Mouse (Mus musculus) mouse trophoblast stem cell (cell line): Measurements from ENCODE around the gene Piezo1.

Experiments used
- in situ Hi-C, 2 experiments: fragments of 300-500 bp; cut with MseI, MboI; formaldehyde crosslinking; loops; 2 replicates in 1 of 2; 3 replicates in 1 of 2; pipeline ENCODE4 v1.15.1; 2025

The Piezo1 gene

GRCm38 (mm10) chr8:122571153-122571552, 20.0 kb upstream of the Piezo1 start:
- in situ Hi-C loops = no loop called here

DNA sequence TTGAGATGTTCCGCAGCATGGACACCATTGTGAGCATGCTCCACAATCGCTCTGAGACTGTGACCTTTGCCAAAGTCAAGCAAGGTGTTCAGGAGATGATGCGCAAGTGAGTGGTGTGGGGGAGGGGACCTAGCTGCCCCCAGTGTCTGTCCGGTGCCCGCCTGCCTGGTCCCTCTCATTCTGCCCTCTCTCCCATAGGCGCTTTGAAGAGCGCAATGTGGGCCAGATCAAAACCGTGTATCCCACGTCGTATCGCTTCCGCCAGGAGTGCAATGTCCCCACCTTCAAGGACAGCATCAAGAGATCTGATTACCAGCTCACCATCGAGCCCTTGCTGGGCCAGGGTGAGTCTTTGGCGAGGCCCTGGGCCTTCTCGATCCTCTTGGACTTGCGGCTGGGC, 18.9 kb upstream of the Piezo1 start:
- in situ Hi-C loops = no loop called here

DNA sequence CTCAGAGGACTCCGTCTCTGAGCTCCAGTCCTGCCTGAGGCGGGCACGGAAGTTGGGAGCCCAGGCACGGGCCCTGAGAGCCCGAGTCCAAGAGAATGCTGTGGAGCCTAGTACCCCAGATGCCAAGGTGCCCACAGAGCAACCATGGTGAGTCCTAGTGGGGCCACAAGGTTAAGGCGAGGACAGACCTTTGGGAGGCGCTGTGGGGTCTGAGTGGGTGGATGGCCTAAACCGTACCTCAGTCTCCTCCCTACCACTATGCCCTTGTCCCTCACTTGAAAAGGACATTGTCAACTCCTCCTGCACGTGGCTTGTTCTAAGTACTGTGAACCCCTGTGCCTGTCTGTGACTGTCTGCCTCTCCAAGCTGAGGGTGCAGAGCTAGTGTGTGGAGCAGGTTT, 18.2 kb upstream of the Piezo1 start:
- in situ Hi-C loops = no loop called here

GRCm38 (mm10) chr8:122568881-122569309, 17.8 kb upstream of the Piezo1 start:
- in situ Hi-C loops = no loop called here

DNA sequence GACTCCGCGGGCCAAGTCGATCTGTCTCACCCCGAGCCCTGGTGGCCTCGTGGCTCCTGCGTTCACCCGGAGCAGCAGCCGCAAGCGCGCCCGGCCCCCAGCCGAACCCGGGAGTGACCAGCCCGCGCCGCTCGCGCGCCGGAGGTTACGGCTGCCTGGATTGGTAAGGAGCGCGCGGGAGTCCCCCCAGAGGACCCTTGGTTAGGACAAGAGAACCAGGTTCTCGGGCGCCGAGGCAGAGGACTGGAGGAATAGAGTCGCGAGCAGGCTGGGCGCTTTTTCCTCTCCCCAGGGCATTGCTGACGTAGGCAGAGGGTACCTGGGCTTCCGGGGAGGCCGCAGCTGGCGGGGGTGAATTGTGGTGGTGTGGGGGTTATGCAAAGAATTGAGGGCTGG, 17.0 kb upstream of the Piezo1 start:
- in situ Hi-C loops = no loop called here

DNA sequence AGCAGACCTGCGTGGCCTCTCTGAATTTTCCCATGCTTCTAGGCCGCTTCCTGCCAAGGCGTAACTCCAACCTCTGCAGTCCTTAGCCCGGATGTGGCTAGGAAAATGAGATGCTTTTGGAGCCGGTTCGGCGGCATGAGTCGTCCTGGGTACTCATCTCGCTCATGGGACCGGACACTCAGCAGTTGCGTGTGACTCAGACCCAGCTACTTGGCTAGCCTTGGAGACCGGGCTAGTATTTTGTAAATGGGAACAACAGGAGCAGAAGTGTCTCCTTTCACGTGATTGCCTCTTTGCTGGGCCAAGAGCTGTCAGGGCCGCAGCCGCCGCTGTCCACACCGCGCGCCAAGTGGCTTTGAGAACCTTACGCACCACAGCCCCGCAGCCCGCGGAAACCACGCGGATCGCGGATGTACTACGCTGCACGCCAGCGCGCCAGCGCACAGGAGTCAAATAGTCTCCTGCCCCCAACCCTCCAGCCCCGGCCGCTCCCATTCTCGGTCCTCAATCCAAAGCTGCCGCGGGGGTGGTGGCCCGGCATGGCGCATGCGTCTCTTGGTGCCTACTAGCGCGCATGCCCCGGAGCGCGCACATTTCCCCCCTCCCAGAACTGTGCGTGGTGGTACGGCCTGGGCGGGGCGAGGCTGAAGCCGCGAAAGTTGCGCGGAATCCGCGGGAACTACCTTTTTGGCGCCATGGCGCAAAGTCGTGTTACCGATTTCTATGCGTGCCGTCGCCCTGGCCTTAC, 16.4 kb upstream of the Piezo1 start, which contains the start of gene Cdt1:
Gene Cdt1, plus strand, starts transcription at position 655 of the 748 bp plus-strand sequence.
- in situ Hi-C loops = no loop called here

GRCm38 (mm10) chr8:122566766-122567165, 15.6 kb upstream of the Piezo1 start:
- in situ Hi-C loops = no loop called here

DNA sequence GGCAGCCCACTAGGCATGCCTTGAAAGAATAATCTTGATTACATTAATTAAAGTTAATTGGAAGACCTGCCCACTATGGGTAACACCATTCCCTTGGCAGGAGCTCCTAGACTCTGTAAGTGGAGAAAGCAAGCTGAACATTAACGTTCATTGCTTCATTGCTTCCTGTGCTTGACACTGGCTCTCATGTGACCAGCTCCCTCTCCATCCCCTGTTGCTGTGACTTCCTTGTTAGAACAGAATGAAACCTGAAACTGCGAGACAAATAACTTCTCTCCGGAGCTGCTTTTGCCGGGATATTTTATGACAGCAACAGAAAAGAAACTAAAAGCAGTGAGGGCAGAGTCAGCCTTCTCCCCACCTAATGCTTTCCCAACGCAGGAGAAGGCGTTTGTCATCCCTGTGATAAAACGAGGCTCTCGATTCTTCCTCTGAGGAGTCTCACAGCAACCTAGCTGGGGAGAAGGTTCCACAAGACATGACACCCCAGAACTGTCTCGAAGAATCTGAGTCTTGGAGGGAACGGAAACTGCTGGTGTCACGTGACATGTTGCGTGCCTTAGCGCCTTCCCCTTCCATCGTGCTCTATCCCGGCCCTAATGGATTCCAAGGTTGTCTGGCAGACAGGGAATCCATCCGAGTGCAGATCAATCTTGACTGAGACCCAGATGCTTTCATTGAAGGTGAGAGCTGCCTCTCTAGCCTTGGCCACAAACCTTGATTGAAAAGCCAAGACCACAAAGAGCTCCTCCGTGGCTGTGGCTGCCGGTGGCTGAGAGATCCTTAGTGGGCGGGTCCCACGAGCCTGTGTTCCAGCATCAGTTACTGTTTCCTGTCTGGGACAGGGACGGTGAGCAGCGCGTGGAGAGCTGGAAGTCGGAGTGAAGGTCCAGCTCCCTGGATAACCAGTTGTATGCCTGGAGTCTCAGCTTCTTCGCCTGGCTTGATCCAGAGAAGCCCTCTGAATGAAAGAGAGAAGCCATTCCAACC, 13.5 kb upstream of the Piezo1 start:
- in situ Hi-C loops = no loop called here

- in situ Hi-C loops = no loop called here
These were observed 10.1 kb upstream of the Piezo1 start for GRCm38 (mm10) chr8:122561199-122561598.

GRCm38 (mm10) chr8:122558671-122559349, 7.7 kb upstream of the Piezo1 start:
- in situ Hi-C loops = loop anchor here in 1 of 2 experiments (5.0 kb wide), 1 partner anchor 57 kb away; no protein-coding TSS in a partner anchor

GRCm38 (mm10) chr8:122557248-122558038, 6.3 kb upstream of the Piezo1 start:
- in situ Hi-C loops = loop anchor here in 1 of 2 experiments (5.0 kb wide), 1 partner anchor 55 kb away; no protein-coding TSS in a partner anchor

GRCm38 (mm10) chr8:122556030-122557009, 5.2 kb upstream of the Piezo1 start:
- in situ Hi-C loops = loop anchor here in 1 of 2 experiments (5.0 kb wide), 1 partner anchor 54 kb away; no protein-coding TSS in a partner anchor

GRCm38 (mm10) chr8:122554786-122555185, 3.7 kb upstream of the Piezo1 start:
- in situ Hi-C loops = loop anchor here in 1 of 2 experiments (5.0 kb wide), 1 partner anchor 52 kb away; no protein-coding TSS in a partner anchor

- in situ Hi-C loops = no loop called here
These were observed 199 bp downstream of the Piezo1 start for GRCm38 (mm10) chr8:122550995-122551264.

- in situ Hi-C loops = no loop called here
These were observed 715 bp downstream of the Piezo1 start for GRCm38 (mm10) chr8:122550234-122550994.

GRCm38 (mm10) chr8:122548891-122549439, 2.2 kb downstream of the Piezo1 start:
- in situ Hi-C loops = loop anchor here in 1 of 2 experiments (5.0 kb wide), 1 partner anchor 37 kb away; no protein-coding TSS in a partner anchor

GRCm38 (mm10) chr8:122548331-122548730, 2.8 kb downstream of the Piezo1 start:
- in situ Hi-C loops = loop anchor here in 1 of 2 experiments (5.0 kb wide), 1 partner anchor 36 kb away; no protein-coding TSS in a partner anchor

GRCm38 (mm10) chr8:122547815-122548214, 3.3 kb downstream of the Piezo1 start:
- in situ Hi-C loops = loop anchor here in 1 of 2 experiments (5.0 kb wide), 1 partner anchor 36 kb away; no protein-coding TSS in a partner anchor
